Mouse (Mus musculus) E14TG2a.4 (cell line): ENCODE measurements around the gene Pawr.

Experiments used
- H3K27me3 ChIP-seq: 2 replicates; pipeline ENCODE4 v1.6.1; 2014; ENCODE audit warnings: low read length, control low read depth; ENCODE audit not compliant: insufficient read depth
- H3K36me3 ChIP-seq: 2 replicates; pipeline ENCODE4 v1.6.1; 2014; ENCODE audit warnings: low read length, control low read depth; ENCODE audit not compliant: insufficient read depth
- H3K4me1 ChIP-seq: replicated peaks from 2 replicates; pipeline ENCODE4 v1.6.1; 2014; ENCODE audit warnings: low read depth, low read length, control low read depth
- H3K4me3 ChIP-seq: replicated peaks from 2 replicates; pipeline ENCODE4 v1.5.1; 2014; ENCODE audit warnings: mild to moderate bottlenecking, low read length
- H3K9me3 ChIP-seq: 2 replicates; pipeline ENCODE4 v1.6.1; 2014; ENCODE audit warnings: low read length, control low read depth
- CTCF ChIP-seq: conservative IDR thresholded peaks from 2 replicates; pipeline ENCODE4 v1.5.1; 2014; ENCODE audit warnings: low read length
- NANOG ChIP-seq: IDR thresholded peaks from 2 replicates; pipeline ENCODE4 v1.6.1; 2014; ENCODE audit warnings: borderline replicate concordance, low read length, mixed read lengths
- POU5F1 ChIP-seq: IDR thresholded peaks from 2 replicates; pipeline ENCODE4 v1.6.1; 2014; ENCODE audit warnings: low read length, borderline replicate concordance

Gene Pawr

GRCm38 (mm10) chr10:108380715-108381114 lies 48.8 kb downstream of the Pawr start:
- Histone ChIP-seq H3K9me3 (no peaks in the 10 kb centered on the region), H3K27me3 (no peaks in the 10 kb centered on the region), H3K4me1 (peaks cover 5% of the 10 kb centered on the region; the same call in 1 of the 2 replicates), H3K36me3 (peaks cover 41% of the 10 kb centered on the region), H3K4me3 (no peak overlapping the region)
- TF ChIP-seq CTCF (no peak), NANOG (no peak), POU5F1 (no peak)

- no peaks in the 10 kb centered on the region for H3K27me3 ChIP-seq
- H3K4me3 ChIP-seq, result no peak overlapping the region
- H3K4me1 ChIP-seq, result peaks cover 22% of the 10 kb centered on the region
- TF ChIP-seq NANOG (no peak), CTCF (no peak), POU5F1 (no peak)
- peaks cover 53% of the 10 kb centered on the region for H3K36me3 ChIP-seq
- H3K9me3 ChIP-seq, result no peaks in the 10 kb centered on the region
Measured at GRCm38 (mm10) chr10:108384153-108384769, 52.3 kb downstream of the Pawr start.

- no peaks in the 10 kb centered on the region for H3K9me3 ChIP-seq
Measured at GRCm38 (mm10) chr10:108385480-108385955, 53.6 kb downstream of the Pawr start.

GRCm38 (mm10) chr10:108388410-108388915 lies 56.5 kb downstream of the Pawr start:
- Histone ChIP-seq H3K27me3 (no peaks in the 10 kb centered on the region), H3K4me1 (peaks cover 39% of the 10 kb centered on the region), H3K36me3 (peaks cover 37% of the 10 kb centered on the region), H3K9me3 (no peaks in the 10 kb centered on the region), H3K4me3 (no peak overlapping the region)
- no peak for TF ChIP-seq CTCF

More at GRCm38 (mm10) chr10:108385480-108385955, 53.6 kb downstream of the Pawr start:
- Histone ChIP-seq H3K27me3 (no peaks in the 10 kb centered on the region), H3K4me1 (peaks cover 34% of the 10 kb centered on the region), H3K36me3 (peaks cover 53% of the 10 kb centered on the region), H3K4me3 (no peak overlapping the region)
- TF ChIP-seq NANOG (no peak), CTCF (no peak), POU5F1 (no peak)

- H3K9me3 ChIP-seq, result no peaks in the 10 kb centered on the region
- peaks cover 39% of the 10 kb centered on the region for H3K4me1 ChIP-seq
- no peaks in the 10 kb centered on the region for H3K27me3 ChIP-seq
- TF ChIP-seq NANOG (no peak), POU5F1 (no peak), CTCF (no peak)
- peaks cover 28% of the 10 kb centered on the region for H3K36me3 ChIP-seq
- H3K4me3 ChIP-seq, result no peak overlapping the region
Measured at GRCm38 (mm10) chr10:108389178-108389926, 57.4 kb downstream of the Pawr start.

- Histone ChIP-seq H3K4me1 (peaks cover 36% of the 10 kb centered on the region), H3K4me3 (no peak overlapping the region), H3K36me3 (peaks cover 23% of the 10 kb centered on the region), H3K9me3 (no peaks in the 10 kb centered on the region), H3K27me3 (no peaks in the 10 kb centered on the region)
- TF ChIP-seq POU5F1 (no peak), CTCF (no peak), NANOG (no peak)
Measured at GRCm38 (mm10) chr10:108389927-108390287, 58.0 kb downstream of the Pawr start.

- Histone ChIP-seq H3K4me1 (peaks cover 43% of the 10 kb centered on the region), H3K9me3 (no peaks in the 10 kb centered on the region), H3K4me3 (no peak overlapping the region), H3K27me3 (no peaks in the 10 kb centered on the region), H3K36me3 (peaks cover 12% of the 10 kb centered on the region)
- no peak for TF ChIP-seq CTCF
- TF ChIP-seq NANOG, result no peak
- no peak for TF ChIP-seq POU5F1
Measured at GRCm38 (mm10) chr10:108391370-108391902, 59.5 kb downstream of the Pawr start.

- peaks cover 9% of the 10 kb centered on the region for H3K36me3 ChIP-seq
- TF ChIP-seq NANOG (no peak), POU5F1 (no peak), CTCF (no peak)
- H3K27me3 ChIP-seq, result no peaks in the 10 kb centered on the region
- H3K4me3 ChIP-seq, result no peak overlapping the region
- no peaks in the 10 kb centered on the region for H3K9me3 ChIP-seq
- peaks cover 43% of the 10 kb centered on the region for H3K4me1 ChIP-seq
Measured at GRCm38 (mm10) chr10:108392151-108392550, 60.2 kb downstream of the Pawr start.

- Histone ChIP-seq H3K9me3 (no peaks in the 10 kb centered on the region), H3K4me1 (peaks cover 26% of the 10 kb centered on the region), H3K36me3 (0 out of 2 replicates have a peak, but pooled peaks cover 2% of the 10 kb centered on the region), H3K27me3 (no peaks in the 10 kb centered on the region), H3K4me3 (no peak overlapping the region)
- TF ChIP-seq POU5F1 (no peak), NANOG (no peak), CTCF (no peak)
Measured at GRCm38 (mm10) chr10:108394306-108394705, 62.4 kb downstream of the Pawr start.
